Mouse (Mus musculus): ENCODE results near the gene Ccm2l. TPM values are rescaled to one million over a fixed set of nuclear protein-coding genes. Genes with fewer than 3 reads are reported as not detected.

The Ccm2l gene
- total and polyA plus RNA-seq, 3 experiments = not detected

DNA sequence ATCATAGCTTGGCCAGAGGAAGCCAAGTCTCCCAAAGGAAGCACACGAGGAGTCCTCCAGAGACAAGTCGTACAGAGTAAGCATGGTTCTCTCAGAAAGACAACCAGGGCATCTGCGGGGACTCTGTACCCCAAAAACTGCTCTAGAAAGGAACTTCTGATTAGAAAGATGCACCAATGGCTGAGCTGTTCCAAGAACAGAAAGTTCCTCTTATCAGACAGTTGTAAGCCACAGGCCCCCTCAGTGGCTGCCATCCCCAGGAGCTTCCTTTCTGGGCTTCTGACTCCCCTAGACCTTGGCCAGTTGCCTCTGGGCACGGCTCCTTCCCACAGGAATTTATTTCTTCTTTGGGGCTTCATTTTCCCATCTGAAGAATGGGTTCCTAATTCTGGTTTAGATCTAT is 49.9 kb downstream of the Ccm2l start:
- peak overlapping the region in 1 of 2 experiments; percentile 25; a peak in 1 of 4 replicates for H3K4me3 ChIP-seq (ENCODE audit: control insufficient read depth in 1 of 2, insufficient read depth in 1 of 2, low read depth in 2 of 2, low read length in 2 of 2)
- peak; percentile 89 for DNase-seq (ENCODE audit: low read depth, low spot score)
- peaks cover 1 to 6% of the 10 kb centered on the region in 2 experiments; a peak in 3 of 4 replicates for H3K27me3 ChIP-seq (ENCODE audit: control insufficient read depth in 1 of 2, insufficient read depth in 2 of 2, low read length in 2 of 2)
- H3K9me3 ChIP-seq (replicated peaks; ENCODE audit: insufficient read depth, low read length) = no peaks in the 10 kb centered on the region
- TF ChIP-seq TAL1 (IDR thresholded peaks at IDR 0.05; ENCODE audit: low read length) = peak; percentile 39
- TF ChIP-seq MYC (IDR thresholded peaks at IDR 0.05; ENCODE audit: low read depth, low read length) = peak; percentile 88
- peak; percentile 80 for TF ChIP-seq RCOR1 (IDR thresholded peaks at IDR 0.05; ENCODE audit: low read depth, low read length)
- no peak for TF ChIP-seq MAFK (IDR thresholded peaks at IDR 0.05; ENCODE audit: borderline replicate concordance, low read depth, low read length)
- peak; percentile 79 to 83 for TF ChIP-seq EP300 (IDR thresholded peaks at IDR 0.05; ENCODE audit: low read depth in 1 of 2, low read length in 2 of 2)
- peak; percentile 52; the same call in 1 of the 2 replicates for TF ChIP-seq MAX (IDR thresholded peaks at IDR 0.05; ENCODE audit: low read length)
- TF ChIP-seq ZMIZ1 (IDR thresholded peaks at IDR 0.05; ENCODE audit: low read depth, low read length) = 0 out of 2 replicates have a peak, but pooled peaks have one; percentile 26
- no peak for TF ChIP-seq CHD1 (IDR thresholded peaks at IDR 0.05; ENCODE audit: low read depth, low read length)
- peak; percentile 88 for TF ChIP-seq GATA1 (IDR thresholded peaks at IDR 0.05; ENCODE audit: low read depth, low read length)
- TF ChIP-seq SIN3A (IDR thresholded peaks at IDR 0.05; ENCODE audit: low read length) = peak; percentile 57
- TF ChIP-seq TBP (IDR thresholded peaks at IDR 0.05; ENCODE audit: low read depth, low read length) = peak; percentile 81; the same call in 1 of the 2 replicates
- TF ChIP-seq MXI1 (IDR thresholded peaks at IDR 0.05; ENCODE audit: low read depth, low read length) = peak; percentile 71; the same call in 1 of the 2 replicates
- peak; percentile 39 to 78; a peak in 2 of 4 replicates for TF ChIP-seq POLR2A (IDR thresholded peaks at IDR 0.05; ENCODE audit: control insufficient read depth in 1 of 2, insufficient read depth in 1 of 2, low read depth in 1 of 2, low read length in 2 of 2, poor library complexity in 1 of 2)
- no peak for TF ChIP-seq BHLHE40 (IDR thresholded peaks at IDR 0.05; ENCODE audit: borderline replicate concordance, low read depth, low read length)
- 0 out of 2 replicates have a peak, but pooled peaks have one; percentile 25 for TF ChIP-seq JUND (IDR thresholded peaks at IDR 0.05; ENCODE audit: low read depth, low read length)
- TF ChIP-seq TCF12 (IDR thresholded peaks at IDR 0.05; ENCODE audit: low read depth, low read length) = peak; percentile 66
- TF ChIP-seq CHD2 (IDR thresholded peaks at IDR 0.05; ENCODE audit: low read length) = no peak
- no peak for TF ChIP-seq USF1 (IDR thresholded peaks at IDR 0.05; ENCODE audit: low read depth, low read length)
- peak; percentile 75; the same call in 1 of the 2 replicates for TF ChIP-seq MAZ (IDR thresholded peaks at IDR 0.05; ENCODE audit: low read depth, low read length)
- 0 out of 2 replicates have a peak, but pooled peaks have one; percentile 35 for TF ChIP-seq UBTF (IDR thresholded peaks at IDR 0.05; ENCODE audit: borderline replicate concordance, insufficient read depth, low read depth, low read length)
- peak; percentile 62 for TF ChIP-seq NELFE (IDR thresholded peaks at IDR 0.05; ENCODE audit: low read depth, low read length)
- TF ChIP-seq HCFC1 (IDR thresholded peaks at IDR 0.05; ENCODE audit: low read depth, low read length) = 0 out of 2 replicates have a peak, but pooled peaks have one; percentile 16
- peaks cover 11 to 33% of the 10 kb centered on the region in 2 experiments for H3K4me1 ChIP-seq (ENCODE audit: control insufficient read depth in 1 of 2, insufficient read depth in 2 of 2, low read length in 2 of 2)
- peaks cover 0 to 24% of the 10 kb centered on the region in 2 experiments; a peak in 2 of 4 replicates for H3K36me3 ChIP-seq (ENCODE audit: control insufficient read depth in 1 of 2, insufficient read depth in 2 of 2, low read length in 2 of 2)
- H3K27ac ChIP-seq (ENCODE audit: control insufficient read depth, low read depth, low read length) = peak overlapping the region; percentile 89
- H3K79me2 ChIP-seq (ENCODE audit: control insufficient read depth, insufficient read depth, low read length, poor library complexity) = no peaks in the 10 kb centered on the region
- peak overlapping the region; percentile 60 for H3K9ac ChIP-seq (ENCODE audit: control insufficient read depth, low read depth, low read length, poor library complexity, severe bottlenecking)
